Mouse (Mus musculus): Measurements from ENCODE around the gene Brip1. TPM values are rescaled to one million over a fixed set of nuclear protein-coding genes. Genes with fewer than 3 reads are reported as not detected.

Gene Brip1
- total RNA-seq, 2 experiments from 2014 or later = 0.32 to 0.45 TPM

GRCm38 (mm10) chr11:86038701-86039100, 162.3 kb downstream of the Brip1 start:
- DNase-seq (ENCODE audit: low spot score in 2 of 2) = no peak

- DNase-seq (ENCODE audit: low spot score in 2 of 2) = no peak
Observed at GRCm38 (mm10) chr11:86032910-86033309, 168.1 kb downstream of the Brip1 start.

- DNase-seq (ENCODE audit: low spot score in 2 of 2) = no peak
Observed at GRCm38 (mm10) chr11:86028034-86028433, 173.0 kb downstream of the Brip1 start.

GRCm38 (mm10) chr11:86026556-86027194, 174.3 kb downstream of the Brip1 start:
- no peak for DNase-seq (ENCODE audit: low spot score in 2 of 2)

- no peak for DNase-seq (ENCODE audit: low spot score in 2 of 2)
Observed at GRCm38 (mm10) chr11:86022439-86022838, 178.6 kb downstream of the Brip1 start.

- DNase-seq (ENCODE audit: low spot score in 2 of 2) = no peak
Observed at GRCm38 (mm10) chr11:86020033-86020432, 181.0 kb downstream of the Brip1 start.

GRCm38 (mm10) chr11:86016242-86016641, 184.8 kb downstream of the Brip1 start:
- no peak for DNase-seq (ENCODE audit: low spot score in 2 of 2)

GRCm38 (mm10) chr11:86013087-86013486, 187.9 kb downstream of the Brip1 start:
- DNase-seq (ENCODE audit: low spot score in 2 of 2) = no peak

GRCm38 (mm10) chr11:86010458-86010857, 190.5 kb downstream of the Brip1 start:
- DNase-seq (ENCODE audit: low spot score in 2 of 2) = no peak

- DNase-seq (ENCODE audit: low spot score in 2 of 2) = no peak
Observed at GRCm38 (mm10) chr11:86008211-86008905, 192.6 kb downstream of the Brip1 start.

Other genes starting within 250 kb of the Brip1 start
- gene Ints2, start 56.4 kb upstream of the Brip1 start, total RNA-seq (2021) = 10 to 100 TPM; 26.1 to 26.3 TPM
- gene Med13, start 156.4 kb upstream of the Brip1 start, total RNA-seq (2021) = 10 to 100 TPM; 57.9 to 60.9 TPM

Data from layer of hippocampus, postnatal 14 days (tissue).